Mouse (Mus musculus) small intestine, adult 2 months (tissue): Measurements from ENCODE around the gene Rbm41. TPM values are rescaled to one million over a fixed set of nuclear protein-coding genes. Genes with fewer than 3 reads are reported as not detected.

Experiments used
- H3K27ac ChIP-seq: fragments of 200-500 bp; 2 replicates; pipeline ENCODE4 v1.5.1; 2012; ENCODE audit warnings: low read depth, low read length, control low read depth, inconsistent platforms; ENCODE audit not compliant: insufficient read depth
- H3K27me3 ChIP-seq: fragments of 200-500 bp; 2 replicates; pipeline ENCODE4 v1.6.1; 2012; ENCODE audit warnings: mild to moderate bottlenecking, moderate library complexity, low read length, inconsistent platforms; ENCODE audit not compliant: control insufficient read depth, insufficient read depth
- H3K36me3 ChIP-seq: fragments of 200-500 bp; 2 replicates; pipeline ENCODE4 v1.6.1; 2012; ENCODE audit warnings: mild to moderate bottlenecking, low read length, control low read depth, inconsistent platforms; ENCODE audit not compliant: control insufficient read depth, insufficient read depth
- H3K4me1 ChIP-seq: fragments of 200-500 bp; 2 replicates; pipeline ENCODE4 v1.6.1; 2012; ENCODE audit warnings: low read length, inconsistent platforms, mixed read lengths; ENCODE audit not compliant: control insufficient read depth, insufficient read depth, insufficient read length
- H3K4me3 ChIP-seq: fragments of 200-500 bp; 2 replicates; pipeline ENCODE4 v1.5.1; 2012; ENCODE audit warnings: low read depth, mild to moderate bottlenecking, control low read depth, inconsistent platforms, low read length, moderate library complexity
- CTCF ChIP-seq: fragments of 200-500 bp; IDR thresholded peaks from 2 replicates; pipeline ENCODE4 v1.5.1; 2012; ENCODE audit warnings: low read depth, mild to moderate bottlenecking, control low read depth, inconsistent platforms, low read length, moderate library complexity, mixed read lengths; ENCODE audit not compliant: insufficient replicate concordance, insufficient read length; ENCODE audit errors: extremely low read depth
- POLR2A ChIP-seq: fragments of 200-500 bp; IDR thresholded peaks from 2 replicates; pipeline ENCODE4 v1.6.1; 2012; ENCODE audit warnings: low read depth, mild to moderate bottlenecking, control low read depth, inconsistent platforms, low read length, moderate library complexity
- WGBS: fragments of 180-500 bp; shearing (Covaris S2); methylation state at CpG from one replicate; pipeline ENCODE4 v1.1.7; 2018; 5-methylcytosine and 5-hydroxymethylcytosine counted together
- polyA plus RNA-seq: library from polyadenylated mRNA; depleted of rRNA; stranded (reverse); fragments of >200 nt; gene quantifications from 2 replicates; pipeline ENCODE4 v1.2.3, GENCODE M21; 2012

The Rbm41 gene
- polyA plus RNA-seq, 1 experiment: not detected

- Histone ChIP-seq H3K27me3 (no peaks in the 10 kb centered on the region), H3K36me3 (no peaks in the 10 kb centered on the region), H3K27ac (no peak overlapping the region), H3K4me1 (no peaks in the 10 kb centered on the region), H3K4me3 (no peak overlapping the region)
- TF ChIP-seq CTCF (no peak), POLR2A (no peak)
Measured at GRCm38 (mm10) chrX:139883221-139883620, 115.2 kb downstream of the Rbm41 start.

GRCm38 (mm10) chrX:139877936-139878335 is 120.5 kb downstream of the Rbm41 start:
- H3K27me3 ChIP-seq: no peaks in the 10 kb centered on the region
- TF ChIP-seq CTCF (no peak), POLR2A (no peak)
- 63% methylated on average over 3 of the region's 3 CpGs for WGBS
- no peak overlapping the region for H3K27ac ChIP-seq
- H3K4me1 ChIP-seq: no peaks in the 10 kb centered on the region
- H3K4me3 ChIP-seq: no peak overlapping the region
- no peaks in the 10 kb centered on the region for H3K36me3 ChIP-seq

- H3K36me3 ChIP-seq: no peaks in the 10 kb centered on the region
- H3K27me3 ChIP-seq: no peaks in the 10 kb centered on the region
- H3K4me3 ChIP-seq: no peak overlapping the region
- TF ChIP-seq POLR2A: no peak
- TF ChIP-seq CTCF: no peak
- no peaks in the 10 kb centered on the region for H3K4me1 ChIP-seq
- WGBS: 61% methylated on average over 7 of the region's 7 CpGs
- H3K27ac ChIP-seq: no peak overlapping the region
Measured at GRCm38 (mm10) chrX:139877105-139877504, 121.3 kb downstream of the Rbm41 start.

- H3K4me3 ChIP-seq: peak within 1 kb of the TSS; percentile 85
- no peaks in the 10 kb centered on the region; the same call in 1 of the 2 replicates for H3K4me1 ChIP-seq
- H3K27ac ChIP-seq: no peak within 1 kb of the TSS
- H3K27me3 ChIP-seq: no peaks in the 10 kb centered on the region
- H3K36me3 ChIP-seq: no peaks in the 10 kb centered on the region
- no peak for TF ChIP-seq CTCF
- TF ChIP-seq POLR2A: no peak
- 16% methylated on average over 77 of the region's 87 CpGs for WGBS
Measured at GRCm38 (mm10) chrX:139870938-139871791, 127.2 kb downstream of the Rbm41 start, which contains the start of gene Morc4. Gene Morc4, minus strand, starts transcription at chrX:139871677.

GRCm38 (mm10) chrX:139870300-139870711 is 128.1 kb downstream of the Rbm41 start:
- peak; percentile 13; the same call in 1 of the 2 replicates for TF ChIP-seq CTCF
- no peak for TF ChIP-seq POLR2A

DNA sequence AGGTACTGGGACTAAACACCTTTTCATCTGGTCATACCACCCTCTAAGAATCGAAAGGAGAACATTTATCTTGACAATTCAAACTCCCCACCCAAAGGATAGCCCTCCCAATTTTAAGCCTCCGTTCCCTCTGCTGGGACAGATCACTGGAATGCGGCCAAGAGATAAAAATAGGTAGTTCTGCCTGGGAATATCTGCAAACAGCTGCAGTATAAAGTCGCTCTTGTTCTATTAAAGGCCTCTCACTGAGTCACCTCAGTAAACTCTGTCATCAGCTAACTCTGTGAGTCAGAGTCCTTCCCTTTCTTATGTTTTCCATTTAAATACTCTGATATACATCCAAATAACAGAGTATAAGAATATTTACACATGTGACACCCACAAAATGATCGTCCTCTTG is 139.0 kb downstream of the Rbm41 start:
- no peaks in the 10 kb centered on the region for H3K36me3 ChIP-seq
- TF ChIP-seq CTCF: no peak
- no peak for TF ChIP-seq POLR2A
- no peak overlapping the region for H3K27ac ChIP-seq
- WGBS: 42% methylated on average over 5 of the region's 5 CpGs
- H3K4me3 ChIP-seq: no peak overlapping the region
- H3K4me1 ChIP-seq: no peaks in the 10 kb centered on the region
- H3K27me3 ChIP-seq: no peaks in the 10 kb centered on the region

More at GRCm38 (mm10) chrX:139870300-139870711, 128.1 kb downstream of the Rbm41 start:
- Histone ChIP-seq H3K27me3 (no peaks in the 10 kb centered on the region), H3K4me1 (no peaks in the 10 kb centered on the region; the same call in 1 of the 2 replicates), H3K36me3 (no peaks in the 10 kb centered on the region), H3K27ac (no peak overlapping the region), H3K4me3 (peak overlapping the region; percentile 85)
- WGBS: 17% methylated on average over 15 of the region's 15 CpGs

- Histone ChIP-seq H3K4me3 (no peak overlapping the region), H3K36me3 (no peaks in the 10 kb centered on the region), H3K4me1 (no peaks in the 10 kb centered on the region), H3K27ac (no peak overlapping the region), H3K27me3 (no peaks in the 10 kb centered on the region)
- WGBS: 86% methylated on average over 4 of the region's 4 CpGs
- TF ChIP-seq CTCF: no peak
- TF ChIP-seq POLR2A: no peak
Measured at GRCm38 (mm10) chrX:139854795-139855194, 143.6 kb downstream of the Rbm41 start.
